Mouse (Mus musculus) cerebral cortex, adult 2 months (tissue): ENCODE data around the gene Zfp536.

Experiments
- WGBS: fragments of 180-500 bp; shearing (Covaris S2); methylation state at CpG from one replicate; pipeline ENCODE4 v1.1.7; 2018; 5-methylcytosine and 5-hydroxymethylcytosine counted together

Zfp536 gene

GRCm38 (mm10) chr7:37473311-37474084, 299.9 kb downstream of the Zfp536 start:
- 74% methylated on average over 24 of the region's 24 CpGs for WGBS

DNA sequence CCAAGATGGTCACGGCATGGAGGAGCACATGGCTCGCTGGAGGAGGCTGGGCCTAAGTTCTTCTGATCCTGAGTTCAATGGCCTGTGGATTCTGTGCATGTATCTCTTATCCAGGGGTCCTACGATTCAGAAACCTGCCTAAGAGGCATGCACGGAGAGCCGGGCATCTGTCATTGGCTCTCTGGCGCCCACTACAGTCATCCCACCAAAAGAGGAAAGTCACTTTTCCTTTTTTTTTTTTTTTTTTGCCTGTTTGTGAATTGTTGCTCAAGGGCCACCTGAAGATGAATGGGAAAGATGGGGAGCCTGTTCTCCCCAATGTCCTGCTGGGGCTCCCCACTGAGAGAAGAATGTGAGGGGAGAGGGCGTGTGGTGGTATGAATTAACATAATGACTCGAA, 301.7 kb downstream of the Zfp536 start:
- WGBS: 63% methylated on average over 8 of the region's 8 CpGs

DNA sequence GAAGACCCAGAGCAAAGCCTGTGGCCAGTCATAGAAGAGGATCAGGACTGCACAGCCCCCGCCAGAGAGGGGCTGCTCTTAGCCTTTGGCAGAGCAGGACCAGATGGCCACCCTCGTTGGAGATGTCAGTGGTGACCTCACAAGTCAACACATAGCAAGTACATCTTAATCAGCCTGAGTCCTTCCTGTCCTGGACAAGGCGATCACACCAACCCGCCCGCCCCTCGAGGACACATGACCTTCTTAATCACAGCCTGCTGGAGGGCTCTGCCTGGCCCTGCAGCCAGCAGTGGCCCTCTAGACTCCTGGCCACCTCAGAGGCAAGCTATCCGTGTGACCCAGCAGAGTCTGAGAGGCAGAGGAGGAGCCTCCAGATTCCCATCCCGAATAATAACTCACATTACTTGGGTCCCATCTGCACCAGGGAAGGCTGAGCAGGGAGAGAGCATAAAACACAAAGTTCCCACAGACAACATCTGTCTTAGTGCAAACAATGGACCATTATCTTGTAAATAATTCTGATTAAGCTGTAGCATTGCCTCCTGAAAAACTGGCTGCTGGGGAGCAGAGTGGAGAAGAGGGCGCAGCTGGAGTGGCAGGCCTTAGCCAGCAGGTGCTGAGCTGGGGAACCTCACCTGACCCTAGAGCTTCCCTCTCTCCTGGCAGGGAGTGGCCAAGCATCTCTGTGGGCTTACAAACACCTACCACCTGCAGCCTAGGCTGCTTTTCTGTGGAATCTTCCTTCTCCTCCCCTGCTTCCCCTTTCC, 306.8 kb downstream of the Zfp536 start:
- WGBS: 70% methylated on average over 9 of the region's 9 CpGs

DNA sequence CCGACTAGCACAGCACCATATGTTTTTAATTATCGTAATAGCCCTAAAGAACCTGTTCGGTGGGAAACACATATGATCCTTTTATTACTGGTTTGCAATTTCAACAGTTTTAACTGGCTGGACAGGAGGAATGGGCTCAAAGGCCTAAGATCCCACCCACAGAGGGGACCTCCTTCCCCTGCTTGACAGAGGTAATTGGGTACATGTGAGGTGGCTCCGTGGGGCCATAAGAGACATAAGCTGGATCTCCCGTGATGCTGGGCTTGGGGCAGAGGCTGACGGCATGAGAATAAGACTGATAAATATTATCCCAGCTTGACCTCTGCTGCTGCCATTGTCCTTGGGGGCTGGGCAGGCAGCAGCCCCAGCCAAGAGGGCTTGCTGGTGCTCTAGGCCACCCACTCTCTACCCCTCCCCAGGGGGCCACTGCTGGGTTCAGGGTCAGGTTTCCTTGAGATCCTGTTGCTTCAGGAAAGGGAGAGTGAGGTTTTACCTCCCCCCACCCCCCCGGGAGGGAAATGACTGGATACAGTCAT, 309.2 kb downstream of the Zfp536 start:
- 70% methylated on average over 7 of the region's 7 CpGs for WGBS

- 77% methylated on average over 3 of the region's 3 CpGs for WGBS
Observed at GRCm38 (mm10) chr7:37447523-37447922, 325.9 kb downstream of the Zfp536 start.

DNA sequence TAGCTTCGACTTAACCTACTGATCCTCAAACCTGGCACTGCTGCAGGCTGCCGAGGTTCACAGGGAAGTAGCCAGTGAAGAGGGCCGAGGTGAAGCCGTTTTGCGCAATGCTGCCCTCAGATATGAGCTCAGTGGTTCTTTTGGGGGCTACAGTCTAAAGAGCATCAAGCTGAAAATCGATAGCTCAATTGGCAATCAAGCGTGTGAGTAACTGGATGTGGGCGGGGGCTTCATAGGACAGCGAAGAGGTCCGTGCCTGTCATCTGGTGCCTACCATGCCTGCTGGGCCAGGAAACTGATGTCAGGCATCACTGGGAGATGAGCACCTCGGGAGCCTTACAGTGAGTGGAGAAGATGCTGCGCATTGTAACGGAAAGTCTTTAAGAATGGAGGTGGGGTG, 333.5 kb downstream of the Zfp536 start:
- 85% methylated on average over 13 of the region's 13 CpGs for WGBS

GRCm38 (mm10) chr7:37439117-37439844, 334.2 kb downstream of the Zfp536 start:
- 78% methylated on average over 16 of the region's 16 CpGs for WGBS

GRCm38 (mm10) chr7:37437887-37438286, 335.6 kb downstream of the Zfp536 start:
- WGBS: 87% methylated on average over 3 of the region's 3 CpGs

GRCm38 (mm10) chr7:37433156-37433555, 340.3 kb downstream of the Zfp536 start:
- WGBS: 76% methylated on average over 7 of the region's 7 CpGs

DNA sequence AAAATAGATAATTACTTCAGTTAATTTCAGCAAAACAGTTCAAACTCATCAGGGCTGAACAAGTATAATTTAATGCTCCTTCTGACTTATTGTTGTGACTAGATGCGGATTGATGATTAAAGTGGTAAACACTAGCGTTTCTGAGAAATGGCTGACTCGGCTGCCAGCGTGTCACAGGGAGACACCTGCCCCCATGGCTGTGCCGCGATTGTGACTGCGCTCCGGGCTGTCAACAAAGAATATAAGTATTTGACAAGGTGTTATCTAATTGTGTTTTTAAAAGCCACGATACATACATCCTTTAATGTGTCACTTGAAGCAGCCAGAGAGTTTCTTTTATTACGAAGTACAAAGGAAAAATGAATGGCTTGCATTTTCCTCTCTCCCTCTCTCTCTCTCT, 342.0 kb downstream of the Zfp536 start:
- WGBS: 49% methylated on average over 10 of the region's 10 CpGs

GRCm38 (mm10) chr7:37422966-37423365, 350.5 kb downstream of the Zfp536 start:
- 55% methylated on average over 2 of the region's 2 CpGs for WGBS
